Mouse (Mus musculus) layer of hippocampus, adult 18-20 months (tissue): ENCODE measurements around the gene Xdh. TPM values are rescaled to one million over a fixed set of nuclear protein-coding genes. Genes with fewer than 3 reads are reported as not detected.

Source experiments
- DNase-seq, 2 experiments: peaks; one replicate each; pipeline ENCODE4 v3.0.0; 2022; ENCODE audit warnings: low spot score in 2 of 2
- total RNA-seq, 2 experiments: library from RNA; stranded (reverse); gene quantifications; 2 replicates each; pipeline ENCODE4 v1.2.3; 2021

Gene Xdh
- total RNA-seq, 2 experiments from 2014 or later = 21.7 to 26.6 TPM

DNA sequence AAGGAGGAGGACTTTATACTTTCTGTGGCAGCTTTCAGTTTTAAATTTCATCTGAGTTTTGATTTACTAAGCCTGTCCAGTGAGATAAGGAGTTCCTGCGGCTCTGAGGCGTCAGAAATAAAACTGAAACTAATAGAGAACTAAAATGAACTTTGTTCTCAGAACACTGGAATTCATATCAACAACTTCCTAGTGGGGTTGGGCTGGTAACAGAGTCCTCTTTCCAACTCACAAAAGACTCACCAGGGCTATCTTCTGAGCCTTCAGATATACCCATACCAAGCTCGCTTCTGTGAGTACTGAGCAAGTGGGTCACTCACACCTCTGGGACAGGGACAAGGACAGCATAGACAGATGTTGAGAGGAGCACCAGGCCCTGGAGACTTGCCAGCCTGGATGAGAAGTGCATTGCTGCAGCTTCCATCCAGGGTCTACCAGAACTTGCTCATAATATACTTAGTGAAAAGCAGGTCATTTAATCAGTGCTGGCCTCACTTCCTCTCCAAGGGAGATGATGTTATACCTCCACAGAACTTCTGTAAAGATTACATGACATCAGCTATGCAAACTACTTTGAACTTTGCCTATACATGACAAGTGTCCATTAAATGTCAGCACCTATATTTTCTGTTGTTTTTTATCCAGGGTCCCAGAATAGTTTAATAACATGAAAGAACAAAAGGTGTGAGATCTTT lies 7.6 kb downstream of the Xdh start:
- no peak for DNase-seq

GRCm38 (mm10) chr17:73941816-73942215 lies 8.2 kb downstream of the Xdh start:
- DNase-seq = no peak

DNA sequence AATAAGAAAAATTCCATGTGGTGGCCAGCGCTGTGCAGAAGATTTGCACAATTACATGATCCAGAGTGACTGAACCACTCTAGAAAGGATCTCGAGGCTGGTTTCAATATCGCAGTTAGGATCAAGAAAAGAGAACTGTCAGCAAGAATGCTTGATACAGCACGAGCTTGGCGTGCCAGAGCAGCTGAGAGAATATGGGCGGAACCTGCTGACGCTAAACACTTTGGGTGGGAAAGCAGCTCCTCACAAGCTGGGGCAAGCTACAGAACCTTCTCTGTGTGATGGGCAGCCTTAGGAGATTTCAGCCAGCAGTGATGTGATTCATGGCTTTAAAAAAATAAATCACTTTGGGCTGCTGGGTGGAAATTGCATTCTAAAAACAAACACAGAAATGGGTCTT lies 12.9 kb downstream of the Xdh start:
- DNase-seq = no peak

- DNase-seq = no peak
These were observed 14.8 kb downstream of the Xdh start for GRCm38 (mm10) chr17:73935163-73935562.

DNA sequence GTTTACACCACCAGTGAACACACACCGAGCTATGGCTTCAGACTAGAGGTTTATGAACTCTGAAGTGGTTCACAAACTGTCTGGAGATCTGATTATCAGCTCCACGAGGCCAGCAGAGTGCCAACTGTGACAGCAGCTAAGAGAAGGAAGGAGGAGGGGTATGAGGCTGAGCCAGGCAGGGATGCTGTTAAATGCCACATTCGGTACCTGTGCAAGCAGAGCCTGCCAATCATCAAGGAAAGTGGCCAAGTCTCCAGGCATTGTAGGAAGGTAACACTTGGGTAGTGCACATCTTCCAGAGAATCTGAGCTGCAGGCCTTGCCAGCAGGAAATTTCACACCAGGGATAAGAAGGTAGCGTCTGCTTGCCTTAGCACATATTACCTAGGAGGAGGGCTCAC lies 15.7 kb downstream of the Xdh start:
- no peak for DNase-seq

- no peak for DNase-seq
These were observed 16.4 kb downstream of the Xdh start for GRCm38 (mm10) chr17:73933616-73934015.

GRCm38 (mm10) chr17:73932497-73933059 lies 17.4 kb downstream of the Xdh start:
- DNase-seq = no peak

GRCm38 (mm10) chr17:73919520-73919919 lies 30.5 kb downstream of the Xdh start:
- DNase-seq = no peak

- no peak for DNase-seq
These were observed 31.0 kb downstream of the Xdh start for GRCm38 (mm10) chr17:73918944-73919381.

DNA sequence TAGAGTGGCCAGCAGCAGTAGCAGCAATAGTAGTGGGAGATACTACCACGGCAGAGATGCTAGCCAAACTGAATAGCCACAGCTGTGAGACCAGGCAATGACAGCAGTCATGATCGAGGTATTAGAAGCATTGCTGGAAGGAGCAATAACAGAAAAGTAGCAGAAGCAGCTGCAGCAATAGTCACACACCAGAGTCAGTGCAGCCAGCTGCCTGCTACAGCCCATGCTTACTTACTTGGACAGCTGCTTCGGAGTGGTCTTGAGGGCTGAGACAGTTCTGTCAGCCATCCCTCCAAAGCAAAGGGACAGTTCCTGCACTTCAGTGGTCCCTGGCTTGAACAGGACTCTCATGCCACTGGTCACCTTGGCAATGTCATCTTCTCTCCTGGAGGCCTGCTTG lies 31.9 kb downstream of the Xdh start:
- no peak for DNase-seq

- no peak for DNase-seq
These were observed 32.3 kb downstream of the Xdh start for GRCm38 (mm10) chr17:73917713-73918112.

DNA sequence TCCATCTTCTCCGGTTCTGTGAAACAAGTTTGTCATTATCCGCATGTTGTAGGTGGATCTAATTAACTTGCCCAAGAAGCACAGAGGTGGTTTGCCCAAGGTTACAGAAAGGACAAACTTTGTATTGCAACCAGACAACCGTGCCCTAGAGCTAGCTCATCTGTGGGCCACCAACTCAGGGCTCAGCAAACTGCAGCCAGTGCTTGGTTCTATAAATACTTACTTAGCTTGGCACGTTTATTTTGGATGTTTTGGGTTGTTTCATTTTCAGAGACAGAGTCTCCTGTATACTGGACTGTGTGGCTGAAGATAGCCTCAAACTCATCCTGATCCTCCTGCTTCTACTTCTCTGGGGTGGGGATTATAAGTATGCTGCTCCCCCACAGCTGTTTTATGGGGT lies 35.3 kb downstream of the Xdh start:
- DNase-seq = no peak

GRCm38 (mm10) chr17:73906076-73906475 lies 43.9 kb downstream of the Xdh start:
- DNase-seq = no peak

DNA sequence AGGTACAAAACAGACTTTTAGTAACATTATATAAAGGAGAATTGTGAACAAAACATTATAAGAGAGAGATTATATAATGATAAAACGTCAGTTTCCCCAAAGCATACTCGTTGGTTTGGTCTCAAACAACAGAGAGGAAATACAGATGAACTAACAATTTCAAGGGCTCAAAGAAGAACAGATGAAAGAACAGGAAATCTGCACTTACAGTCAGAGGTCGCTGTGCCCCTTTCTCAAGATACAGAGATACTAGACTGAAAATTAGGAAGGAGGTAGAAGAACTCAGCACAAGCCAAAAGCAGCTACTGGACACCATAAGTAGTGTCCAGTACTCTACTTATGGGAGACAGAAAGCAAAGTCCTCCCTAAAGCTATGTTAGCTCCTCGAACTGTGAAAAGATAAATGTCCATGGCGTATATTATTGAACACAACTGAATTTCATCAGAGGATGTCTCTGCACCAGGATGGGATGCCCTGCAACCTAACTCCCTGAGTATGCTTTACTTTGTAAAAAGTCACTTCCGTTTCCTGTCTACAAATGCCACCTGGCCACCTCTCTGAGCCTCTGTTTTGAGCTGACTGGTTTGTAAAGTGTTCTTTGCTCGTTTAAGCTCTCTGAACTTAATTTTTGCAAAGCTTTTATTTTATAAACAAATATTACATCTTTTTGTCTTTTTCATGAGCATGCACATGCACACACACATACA lies 44.8 kb downstream of the Xdh start:
- no peak for DNase-seq

DNA sequence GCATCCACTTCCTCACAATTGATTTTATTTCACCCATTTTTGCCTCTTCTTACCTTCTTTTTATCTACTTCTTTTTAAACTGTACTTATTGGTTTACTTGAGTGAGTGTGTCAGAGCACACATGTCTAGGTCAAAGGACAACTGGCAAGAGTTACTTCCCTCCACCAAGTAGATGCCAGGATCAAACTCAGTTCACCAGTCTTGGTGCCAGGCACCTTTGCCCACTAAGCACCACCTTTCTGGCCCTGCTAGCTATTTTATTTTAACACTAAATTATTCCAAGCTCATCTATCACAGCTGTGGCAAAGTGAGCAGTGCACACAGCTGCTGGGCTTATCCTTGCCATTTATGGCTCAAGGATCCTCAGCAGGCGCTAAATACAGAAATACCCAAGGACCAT lies 46.9 kb downstream of the Xdh start:
- no peak for DNase-seq

DNA sequence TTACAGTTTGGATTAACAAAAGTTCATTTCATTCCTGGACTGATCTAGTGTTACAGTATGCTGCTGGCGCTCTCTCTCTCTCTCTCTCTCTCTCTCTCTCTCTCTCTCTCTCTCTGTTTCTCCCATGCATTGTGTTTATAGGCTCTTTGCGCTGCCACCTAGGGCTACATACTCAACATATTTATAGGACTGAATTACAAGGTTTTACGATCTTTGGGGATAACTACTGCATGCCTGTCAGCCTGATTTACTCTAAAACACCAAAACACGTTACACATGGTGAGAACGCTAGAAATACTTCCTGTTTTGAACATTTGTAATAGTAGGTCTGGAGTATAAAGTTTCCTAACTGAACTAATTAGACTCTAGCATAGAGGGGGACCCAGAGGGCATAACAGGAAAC lies 47.8 kb downstream of the Xdh start:
- DNase-seq = no peak

DNA sequence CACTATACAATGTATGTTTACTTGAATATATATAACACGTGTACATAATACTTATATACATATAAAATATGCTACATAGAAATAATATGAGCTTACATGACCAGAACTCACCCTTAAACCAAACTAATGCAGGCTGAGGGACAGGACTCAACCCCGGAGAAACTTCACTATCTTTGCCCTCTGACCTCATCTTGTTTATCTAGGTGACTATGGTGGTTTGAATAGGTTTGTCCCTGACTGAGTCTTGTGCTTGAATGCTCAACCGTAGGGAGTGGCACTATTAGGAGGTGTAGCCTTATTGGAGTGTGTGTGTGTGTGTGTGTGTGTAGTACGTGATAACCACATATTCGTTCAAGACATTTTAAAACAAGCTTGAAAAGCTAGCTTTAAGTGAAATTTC lies 55.6 kb downstream of the Xdh start:
- DNase-seq = no peak

DNA sequence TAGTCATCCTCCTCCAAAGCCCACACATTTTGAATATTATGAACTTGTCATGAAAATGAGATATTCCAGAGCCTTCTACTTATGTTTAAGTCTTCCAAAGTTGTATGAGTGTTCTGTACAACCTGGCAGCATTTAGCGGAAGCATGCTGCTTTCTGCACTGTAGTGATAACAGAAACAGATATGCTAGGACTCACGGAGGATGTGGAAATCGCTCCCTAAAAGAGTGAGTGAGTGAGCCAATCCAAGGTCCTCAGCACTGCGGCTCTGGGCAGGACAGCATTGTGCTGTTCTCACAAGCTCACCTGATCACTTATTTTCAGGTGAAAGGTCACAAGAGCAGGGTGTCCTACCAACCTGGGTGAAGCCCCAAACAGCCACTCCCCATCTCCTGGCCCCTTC lies 56.2 kb downstream of the Xdh start:
- no peak for DNase-seq

DNA sequence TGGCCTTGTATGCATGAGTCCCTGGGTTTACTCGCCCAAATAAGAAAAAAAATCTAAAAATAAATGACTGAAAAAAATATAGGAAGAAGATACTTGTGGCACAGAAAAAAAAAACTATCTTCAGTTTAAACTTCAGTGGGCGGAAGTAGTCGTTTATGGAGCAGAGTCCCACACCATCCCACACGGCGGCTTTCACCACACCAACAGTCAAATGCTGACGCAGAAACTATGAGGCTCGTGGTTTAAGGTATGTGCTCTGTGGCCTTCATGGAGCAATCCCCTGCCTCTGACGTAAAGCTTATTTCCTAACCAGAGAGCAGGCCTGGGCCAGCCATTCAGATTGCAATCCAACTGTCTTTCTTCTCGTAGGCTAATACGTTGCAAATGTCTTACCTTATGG lies 56.8 kb downstream of the Xdh start:
- no peak for DNase-seq

DNA sequence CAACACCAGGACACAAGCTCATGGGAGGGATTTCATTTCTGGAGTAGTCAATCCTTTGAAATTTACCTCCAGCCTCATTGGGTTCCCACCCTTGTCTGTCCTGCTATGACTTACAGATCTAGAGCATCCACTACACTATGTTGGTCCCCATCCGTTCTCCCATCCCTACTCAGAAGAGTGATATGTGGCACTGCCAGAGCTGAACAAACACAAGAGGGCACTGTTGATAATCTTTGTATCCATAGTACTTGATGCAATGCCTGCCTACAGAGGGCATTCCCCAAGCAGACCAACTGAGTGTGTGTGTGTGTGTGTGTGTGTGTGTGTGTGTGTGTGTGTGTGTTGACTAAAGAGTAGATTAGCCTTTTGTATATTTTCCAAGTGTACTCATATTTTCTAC lies 58.4 kb downstream of the Xdh start:
- DNase-seq = peak in 1 of 2 experiments; percentile 49

GRCm38 (mm10) chr17:73886071-73886785 lies 63.8 kb downstream of the Xdh start:
- DNase-seq = no peak

GRCm38 (mm10) chr17:73883332-73883731 lies 66.7 kb downstream of the Xdh start:
- no peak for DNase-seq
